Mouse (Mus musculus): ENCODE measurements at regions not wholly inside any gene's neighbourhood (a gene's known extent, or its start where the extent isn't known, plus 50 kb on each side); places are given as distances from the start of the nearest gene placed in this dataset.

DNA sequence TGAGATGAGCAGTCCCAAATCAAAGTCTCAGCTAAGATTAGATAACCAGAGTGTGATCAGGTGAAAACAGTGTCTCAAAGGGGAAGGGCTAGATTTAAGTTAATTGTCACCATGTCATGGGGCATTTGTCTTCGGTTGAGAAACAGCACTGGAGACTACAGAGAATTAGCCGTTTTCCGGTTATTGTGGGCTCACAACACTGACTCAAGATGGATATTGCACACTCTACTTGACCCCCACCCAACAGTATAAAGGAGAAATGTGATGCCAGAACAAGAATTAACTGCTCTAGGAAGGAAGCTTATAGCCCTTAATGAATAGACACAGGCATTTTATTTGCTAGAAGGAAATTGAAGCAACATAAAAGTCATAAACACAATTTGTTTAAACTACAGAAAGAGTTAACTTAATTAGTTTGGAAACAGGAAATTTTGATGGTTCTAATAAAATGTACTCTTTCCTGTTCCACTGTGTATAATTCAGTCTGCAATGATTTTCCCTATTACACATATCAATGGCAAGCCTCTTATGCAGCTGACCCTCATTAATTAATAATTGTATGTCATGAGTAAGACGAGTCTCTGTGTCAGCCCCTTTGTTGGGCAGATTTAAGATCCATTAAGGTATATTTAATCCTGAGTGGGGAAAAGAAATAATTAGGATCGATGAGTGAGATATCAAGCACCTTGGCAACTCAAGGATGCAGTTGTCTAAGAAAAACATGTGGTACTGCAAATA is 277.4 kb upstream of the Tmeff2 start:
- DNase-seq (ENCODE audit: low spot score) = no peak

DNA sequence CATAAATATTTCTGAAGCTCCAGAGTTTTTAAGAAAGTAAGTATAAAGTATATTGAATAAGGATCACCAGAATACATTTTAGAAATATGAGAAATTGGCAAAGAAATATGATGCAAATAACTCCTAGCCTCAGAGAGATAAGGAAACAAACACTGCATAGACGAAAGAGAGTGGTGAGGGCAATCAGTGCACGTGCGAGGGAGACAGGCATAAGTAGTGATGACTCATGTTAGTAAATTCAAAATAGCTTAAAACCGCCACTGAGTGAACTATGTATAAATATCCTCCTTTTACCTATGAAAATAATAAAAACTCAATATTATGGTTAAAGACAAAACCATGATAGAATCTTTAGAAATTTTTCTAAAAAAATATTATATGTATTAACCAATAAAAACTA is 271.4 kb upstream of the Tmeff2 start:
- DNase-seq (ENCODE audit: low spot score) = no peak

- no peak for DNase-seq (ENCODE audit: low spot score)
These were observed 270.9 kb upstream of the Tmeff2 start for GRCm38 (mm10) chr1:50629473-50630071.

- no peak for DNase-seq (ENCODE audit: low spot score)
These were observed 262.5 kb upstream of the Tmeff2 start for GRCm38 (mm10) chr1:50637992-50638391.

- no peak for DNase-seq (ENCODE audit: low spot score)
These were observed 253.3 kb upstream of the Tmeff2 start for GRCm38 (mm10) chr1:50646931-50647674.

GRCm38 (mm10) chr1:50651974-50652665 is 248.3 kb upstream of the Tmeff2 start:
- no peak for DNase-seq (ENCODE audit: low spot score)

GRCm38 (mm10) chr1:50665139-50665538 is 235.3 kb upstream of the Tmeff2 start:
- no peak for DNase-seq (ENCODE audit: low spot score)

DNA sequence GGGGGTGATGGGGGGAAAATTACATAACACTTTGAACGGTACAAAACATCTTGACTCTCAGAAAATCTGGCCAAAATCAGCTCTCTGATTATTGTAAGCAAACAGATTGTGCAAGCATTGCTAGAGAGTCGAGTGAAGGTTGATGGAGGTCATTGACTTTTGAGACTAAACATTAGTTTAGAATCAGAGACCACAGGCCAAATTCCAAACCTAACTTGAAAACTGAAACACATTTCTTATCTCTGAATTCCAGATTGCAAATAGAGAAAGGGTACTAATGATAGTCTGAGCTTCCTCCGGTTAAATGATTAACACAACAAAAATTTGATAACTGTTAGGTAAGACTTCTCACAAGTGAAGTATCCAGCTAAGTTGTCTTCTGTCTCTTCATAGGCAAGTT is 217.5 kb upstream of the Tmeff2 start:
- no peak for DNase-seq (ENCODE audit: low spot score)

DNA sequence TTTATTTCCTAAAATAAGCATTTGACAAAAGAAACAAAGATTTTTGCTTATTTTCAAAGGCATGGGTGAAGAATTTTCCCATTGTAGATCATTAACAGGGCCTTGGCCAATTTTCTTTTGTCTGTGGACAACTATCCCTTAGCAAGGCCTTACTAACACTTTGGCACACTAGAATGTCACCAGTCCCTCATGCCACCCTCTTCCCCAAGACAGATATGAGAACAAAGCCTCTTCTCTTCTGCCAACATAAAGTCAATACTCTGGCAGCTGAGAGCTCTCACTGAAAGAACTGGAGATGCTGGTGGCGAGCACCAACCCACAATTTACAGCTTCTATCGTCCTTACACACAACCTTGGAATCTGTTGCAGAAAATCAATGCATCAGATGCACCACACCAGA is 215.1 kb upstream of the Tmeff2 start:
- no peak for DNase-seq (ENCODE audit: low spot score)

DNA sequence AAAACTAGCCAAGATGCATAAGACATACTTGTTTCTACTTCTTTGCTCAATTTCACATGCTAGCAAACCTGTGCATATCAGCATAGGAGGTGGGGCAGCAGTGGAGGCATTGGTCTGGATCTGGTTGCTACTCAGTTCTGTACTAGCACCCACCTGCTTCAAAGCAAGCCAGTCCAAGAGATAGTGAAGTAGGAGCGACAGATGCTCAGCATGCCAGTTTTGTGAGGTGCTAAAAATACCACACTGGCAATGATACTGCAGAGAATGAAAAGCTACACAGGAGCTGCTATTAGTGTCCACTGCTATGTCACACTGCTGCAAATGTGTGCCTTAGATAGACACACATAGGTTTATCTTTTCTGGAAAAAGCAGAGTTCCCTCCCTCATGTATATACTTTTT is 203.5 kb upstream of the Tmeff2 start:
- peak; percentile 20 for DNase-seq (ENCODE audit: low spot score)

GRCm38 (mm10) chr1:50697333-50698216 is 202.9 kb upstream of the Tmeff2 start:
- no peak for DNase-seq (ENCODE audit: low spot score)

DNA sequence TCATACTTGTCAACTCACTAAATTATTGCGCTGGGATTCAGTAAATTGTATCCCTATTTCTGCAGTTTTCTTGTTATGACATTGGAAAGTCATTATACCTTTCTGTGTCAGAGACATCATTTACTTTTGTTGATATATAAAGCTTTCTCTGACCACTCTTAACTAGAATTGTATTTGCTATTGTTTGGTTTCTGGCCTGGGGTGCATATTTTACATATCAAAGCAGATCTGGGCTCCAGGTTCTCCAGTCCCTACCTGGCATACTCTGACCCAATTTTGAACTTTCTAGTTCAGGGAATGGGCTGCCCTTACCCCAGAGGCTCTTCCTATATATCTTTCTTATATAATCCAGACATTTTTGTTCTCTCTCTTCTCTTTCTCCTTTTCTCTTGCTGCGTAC is 195.8 kb upstream of the Tmeff2 start:
- no peak for DNase-seq (ENCODE audit: low spot score)

DNA sequence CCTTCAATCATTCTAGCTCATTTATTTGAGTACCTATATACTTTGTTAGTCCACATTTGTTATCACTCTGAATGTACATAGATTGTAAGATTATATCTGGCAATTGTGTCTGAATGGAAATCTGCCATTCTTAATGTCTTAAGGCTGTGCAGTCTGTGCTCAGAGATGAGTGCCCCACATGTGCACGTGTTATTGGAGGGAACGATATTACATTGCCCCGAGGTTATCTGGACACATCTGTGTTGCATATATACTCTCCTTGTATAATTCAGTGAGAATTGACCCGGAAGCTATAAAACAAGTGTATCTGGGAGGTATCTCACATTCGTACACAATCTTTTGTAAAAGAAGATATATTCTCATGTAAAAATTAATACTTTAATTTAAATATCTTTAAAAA is 155.4 kb upstream of the Tmeff2 start:
- DNase-seq (ENCODE audit: low spot score) = no peak

DNA sequence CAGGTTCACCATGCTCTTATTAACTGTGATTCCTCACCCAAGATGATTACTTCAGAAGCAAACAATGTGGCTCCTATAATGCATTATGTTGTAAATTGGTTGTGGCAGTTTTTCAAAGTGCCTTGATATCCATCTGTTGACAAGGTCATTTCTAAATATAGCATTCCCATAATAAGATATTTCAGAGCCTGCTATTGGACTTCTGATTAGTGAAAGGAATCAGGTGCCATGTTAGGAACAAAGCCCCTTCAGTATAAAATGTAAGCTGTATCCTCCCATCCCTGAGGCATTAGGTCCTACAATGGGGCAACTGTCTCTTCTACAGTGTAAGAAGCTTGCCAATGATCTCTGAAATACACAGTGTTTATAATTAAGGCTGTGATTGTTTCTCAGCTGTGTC is 130.2 kb upstream of the Tmeff2 start:
- no peak for DNase-seq (ENCODE audit: low spot score)

DNA sequence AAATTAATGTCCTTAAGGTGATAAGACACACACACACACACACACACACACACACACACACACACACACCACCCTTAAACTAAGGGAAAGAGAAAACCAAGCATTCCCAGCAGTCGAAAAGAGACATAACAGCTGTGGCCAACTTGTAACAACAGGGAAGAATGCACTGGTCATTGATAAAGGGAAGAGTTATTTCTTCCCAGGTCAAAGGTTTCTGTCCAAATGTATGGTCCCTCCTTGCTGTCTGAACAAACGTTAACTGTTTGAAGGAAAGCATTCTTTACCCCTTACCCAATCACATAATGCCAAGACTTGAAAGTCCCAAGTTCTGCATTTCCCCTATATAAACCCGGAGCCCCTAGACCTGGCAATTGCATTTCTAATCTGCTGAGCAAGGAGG is 105.2 kb upstream of the Tmeff2 start:
- DNase-seq (ENCODE audit: low spot score) = no peak

DNA sequence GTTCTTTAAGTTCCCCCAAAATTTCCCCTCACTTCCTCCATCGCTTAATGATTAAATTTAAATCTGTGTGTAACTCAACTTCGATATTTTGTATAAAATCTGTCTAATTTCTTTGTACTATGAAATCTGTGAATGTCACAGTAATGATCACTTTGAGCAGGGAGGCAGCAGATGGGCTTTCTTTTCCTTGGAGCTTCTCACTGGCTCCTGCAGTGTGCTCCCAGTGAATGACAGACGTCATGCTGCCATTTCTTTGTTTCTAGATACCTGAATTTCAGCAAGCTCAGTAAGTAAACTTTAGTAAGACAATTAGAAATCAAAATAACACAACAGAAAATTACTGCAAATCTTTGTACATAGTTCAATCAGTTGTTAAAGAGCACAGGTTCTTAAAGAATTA is 102.3 kb upstream of the Tmeff2 start:
- no peak for DNase-seq (ENCODE audit: low spot score)

GRCm38 (mm10) chr1:50806321-50806720 is 94.1 kb upstream of the Tmeff2 start:
- DNase-seq (ENCODE audit: low spot score) = no peak

DNA sequence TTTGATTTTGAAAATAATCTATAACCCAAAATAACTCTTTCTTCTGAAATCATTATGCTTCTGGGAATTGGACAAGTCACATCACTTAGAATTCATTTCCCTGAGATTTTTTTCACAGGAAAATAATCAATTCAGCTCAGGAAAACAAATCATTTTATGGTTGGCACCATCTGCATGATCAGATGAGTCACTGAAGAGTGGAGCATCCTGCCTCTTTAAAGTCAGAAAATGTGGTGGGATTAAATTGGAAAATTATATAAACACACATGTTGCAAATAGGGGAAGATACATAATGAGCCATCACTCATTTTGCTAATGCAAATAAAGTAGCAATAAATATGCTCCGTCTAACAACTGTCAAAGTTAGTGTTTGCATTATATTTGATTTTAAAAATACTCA is 93.6 kb upstream of the Tmeff2 start:
- no peak for DNase-seq (ENCODE audit: low spot score)

DNA sequence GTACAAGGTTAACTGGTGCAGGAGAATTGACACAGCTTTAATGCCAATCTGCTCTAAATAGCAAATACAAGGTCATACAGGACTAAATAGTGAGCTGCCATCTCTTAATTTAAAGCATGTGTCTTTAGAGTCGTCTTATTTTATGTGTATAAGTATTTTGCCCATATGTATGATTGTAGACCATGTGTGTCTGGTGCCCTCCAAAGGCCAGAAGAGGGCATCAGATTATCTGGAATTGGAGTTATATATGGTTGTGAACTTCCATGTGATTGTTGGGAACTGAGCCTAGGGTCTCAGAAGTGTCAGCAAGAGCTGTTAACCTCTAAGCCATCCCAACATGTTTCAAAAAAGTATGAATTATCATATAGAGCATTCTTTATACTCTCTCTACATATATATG is 68.8 kb upstream of the Tmeff2 start:
- no peak for DNase-seq (ENCODE audit: low spot score)

GRCm38 (mm10) chr1:50836123-50836522 is 64.3 kb upstream of the Tmeff2 start:
- DNase-seq (ENCODE audit: low spot score) = no peak

DNA sequence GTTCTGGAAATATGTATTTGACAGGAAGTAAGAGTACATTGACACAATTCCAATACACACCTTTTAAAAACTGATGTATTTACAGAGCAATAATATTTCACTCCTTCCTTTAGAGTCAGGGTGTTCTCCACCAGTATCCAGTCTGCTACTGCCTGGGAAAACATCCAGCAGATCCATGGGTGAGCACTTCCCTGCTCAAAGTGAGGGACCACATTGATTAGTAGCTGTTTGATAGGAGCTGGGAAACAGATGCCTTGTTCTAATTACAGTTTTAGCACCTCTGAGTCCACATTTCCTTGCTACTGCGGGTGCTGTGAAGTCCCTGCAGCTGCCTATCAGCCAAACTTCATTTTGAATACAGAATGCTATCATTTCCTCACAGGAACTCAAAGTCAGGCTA is 53.3 kb upstream of the Tmeff2 start:
- no peak for DNase-seq (ENCODE audit: low spot score)
